Mouse (Mus musculus) retina, postnatal 1 day (tissue): ENCODE results near the gene Rbm15b.

Experiments used
- DNase-seq: peaks from one replicate; pipeline ENCODE4 v3.0.0-alpha.2; 2012

Gene Rbm15b

DNA sequence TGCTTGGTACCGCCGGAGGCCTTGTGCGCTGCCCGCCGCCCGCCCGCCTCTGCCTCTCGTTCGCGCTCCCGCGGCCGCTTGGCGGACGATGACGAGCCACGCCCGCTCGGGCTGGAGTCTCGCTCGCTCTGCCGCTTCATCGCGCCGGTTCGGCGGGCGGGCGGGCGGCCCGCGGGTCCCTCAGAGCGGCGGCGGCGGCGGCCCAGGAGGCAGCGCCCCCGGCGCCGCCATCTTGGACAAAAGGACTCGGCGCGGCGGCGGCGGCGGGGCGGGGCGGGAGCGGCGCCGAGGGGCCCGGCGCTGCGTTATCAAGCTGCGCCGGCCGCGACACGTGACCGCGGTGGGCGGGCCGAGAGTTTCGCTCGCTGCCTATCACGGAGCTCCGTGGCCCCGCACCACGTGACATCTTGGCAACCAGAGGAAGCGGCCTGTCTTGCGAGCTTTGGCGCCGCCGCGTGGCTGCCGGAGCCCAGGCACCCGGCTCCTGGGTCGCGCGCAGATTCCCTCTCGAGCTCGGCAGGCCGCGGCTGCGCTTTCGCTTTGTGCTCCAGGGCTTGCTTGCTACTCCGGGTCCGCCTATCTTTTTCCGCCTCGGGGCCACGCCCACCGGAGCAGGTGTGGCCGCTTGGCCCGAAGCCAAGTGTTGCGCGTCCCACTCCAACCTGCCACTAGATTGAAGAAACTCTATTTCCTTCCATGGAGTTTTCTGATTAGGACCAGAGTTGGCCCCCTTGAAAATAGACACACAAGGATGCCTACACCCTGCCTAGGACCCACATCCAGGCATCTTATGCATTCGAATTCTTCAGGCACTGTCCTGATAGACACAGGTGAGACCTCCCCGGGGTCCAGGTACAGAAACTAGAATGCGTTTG is at the start of gene Rbm15b:
TSS of gene Rbm15b (minus strand) at position 601 of the 875 bp plus-strand sequence.
- DNase-seq = peak; percentile 99

DNA sequence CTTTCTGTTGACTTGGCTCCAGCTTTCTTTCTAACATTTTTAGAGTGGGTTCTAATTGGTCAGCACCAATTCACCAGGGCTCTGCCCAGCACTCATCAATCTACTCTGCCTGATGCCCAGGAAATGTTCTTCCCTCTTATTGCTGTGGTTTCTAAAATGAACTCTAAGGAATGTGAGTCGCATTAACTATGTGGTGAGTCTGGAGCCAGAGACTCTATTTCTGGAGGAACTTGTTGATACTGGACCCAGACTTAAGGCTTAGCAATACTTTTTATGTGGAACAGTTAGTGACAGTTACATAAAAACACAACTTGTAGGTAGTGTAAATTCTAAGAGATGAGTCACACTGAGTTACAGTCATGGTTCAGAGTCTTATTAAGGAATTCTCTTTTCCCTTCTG is 47.8 kb upstream of the Rbm15b start:
- no peak for DNase-seq

DNA sequence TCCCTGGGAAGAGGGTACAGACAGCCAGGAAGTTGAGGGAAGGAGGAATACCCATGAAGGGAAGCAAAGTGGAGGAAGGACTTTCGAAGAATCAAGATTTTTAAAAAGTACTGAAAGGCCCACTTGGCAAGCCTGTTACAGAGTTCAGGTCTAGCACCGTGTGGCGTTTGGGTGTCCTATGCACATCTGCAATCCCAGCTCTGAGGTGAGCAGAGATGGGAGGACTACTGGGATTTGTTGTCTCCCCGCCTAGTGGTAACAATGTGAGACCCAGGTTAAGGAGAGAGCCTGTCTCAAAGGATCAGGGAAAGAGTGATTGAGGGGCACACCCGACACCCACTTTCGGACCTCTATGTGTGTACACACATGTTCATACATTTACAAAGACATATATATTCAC is 27.6 kb upstream of the Rbm15b start:
- DNase-seq = no peak

DNA sequence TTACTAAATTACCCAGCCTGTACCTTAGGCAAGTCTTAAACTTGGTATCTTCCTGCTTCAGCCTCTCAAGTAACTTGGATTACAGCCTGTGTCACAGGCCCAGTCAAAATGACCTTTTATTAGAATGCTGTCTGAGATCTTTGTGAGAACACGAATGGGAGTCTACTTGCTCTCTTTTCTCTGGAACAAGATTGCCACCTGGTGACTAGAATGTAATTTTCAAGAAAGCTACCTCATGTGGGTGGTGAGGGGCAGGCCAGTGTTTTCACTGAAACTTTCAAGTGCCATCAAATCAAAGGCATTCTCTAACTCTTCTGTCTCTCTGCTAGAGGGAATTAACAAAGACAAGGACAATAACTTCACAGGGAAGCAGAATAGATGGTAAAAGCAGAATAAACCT is 26.5 kb upstream of the Rbm15b start:
- no peak for DNase-seq

DNA sequence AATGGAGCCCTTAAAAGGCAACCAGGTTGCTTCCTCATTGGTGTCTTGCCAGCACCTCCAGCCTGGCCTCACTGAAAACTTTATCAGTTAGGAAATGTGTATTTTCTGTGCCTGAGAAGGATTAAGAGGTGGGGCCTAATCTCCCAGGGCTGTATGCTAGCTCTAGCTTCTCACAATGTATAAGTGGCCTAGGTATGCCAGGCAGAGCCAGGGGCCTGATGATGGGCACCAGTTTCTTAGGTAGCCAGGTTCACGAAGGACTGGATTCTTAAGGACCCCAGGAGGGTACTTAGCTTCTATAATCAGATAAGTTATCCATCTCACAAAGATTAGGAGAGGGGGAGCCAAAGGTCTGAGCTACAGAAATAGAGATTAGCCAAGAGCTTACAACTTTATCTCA is 24.4 kb upstream of the Rbm15b start:
- DNase-seq = no peak

DNA sequence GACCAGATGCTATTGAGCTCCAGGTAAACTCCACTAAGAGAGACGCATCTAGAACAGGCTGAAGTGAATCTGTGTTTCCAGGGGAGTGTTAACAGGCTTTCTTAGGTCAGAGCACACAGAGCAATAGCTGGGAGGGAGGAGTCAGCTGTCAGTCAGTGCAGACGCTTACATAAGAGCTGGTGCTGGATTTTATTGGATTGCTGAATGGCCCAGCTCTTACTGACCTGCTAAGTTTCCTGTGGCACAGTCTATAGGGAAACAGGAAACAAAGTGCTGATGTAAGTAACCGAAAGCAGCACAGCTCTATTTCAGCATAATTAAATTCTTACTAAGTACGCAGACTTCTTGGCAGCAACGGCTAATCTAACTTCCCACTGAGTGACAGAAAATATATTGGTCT is 21.5 kb upstream of the Rbm15b start:
- no peak for DNase-seq

DNA sequence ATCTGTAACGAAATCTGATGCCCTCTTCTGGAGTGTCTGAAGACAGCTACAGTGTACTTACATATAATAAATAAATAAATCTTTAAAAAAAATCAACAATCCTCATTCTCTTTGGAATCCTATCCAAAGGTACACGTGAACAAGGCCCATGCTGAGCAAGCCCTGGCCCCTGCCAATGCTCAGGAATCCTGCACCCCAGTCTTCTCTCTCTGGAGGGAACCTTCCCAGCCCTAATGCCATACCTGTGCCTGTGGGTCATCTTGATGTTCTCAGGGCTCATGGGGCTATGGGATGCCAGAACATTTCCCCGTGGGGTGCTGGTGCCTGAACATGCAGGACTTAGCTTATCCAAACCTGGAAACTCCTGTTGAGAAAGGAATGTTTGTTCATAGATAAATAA is 20.9 kb upstream of the Rbm15b start:
- no peak for DNase-seq

DNA sequence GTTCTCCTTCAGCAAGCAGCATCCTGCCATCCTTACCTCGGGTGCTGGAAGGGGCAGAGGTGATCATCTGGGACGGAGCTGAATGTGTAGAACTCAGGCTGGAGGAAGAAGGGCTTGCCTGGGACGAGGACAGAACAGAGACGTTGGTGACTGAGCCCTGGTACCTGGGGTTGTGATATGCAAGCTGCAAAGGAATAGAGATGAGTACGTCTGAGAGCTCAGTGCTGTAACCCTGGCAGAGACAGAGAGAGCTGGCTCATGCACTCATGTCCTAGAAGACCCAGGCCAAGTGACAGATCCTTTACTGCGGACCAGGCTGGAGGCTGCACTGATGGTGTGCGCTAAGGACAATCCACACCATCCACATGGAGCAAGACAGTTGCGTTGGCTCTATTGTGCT is 19.4 kb upstream of the Rbm15b start:
- no peak for DNase-seq

DNA sequence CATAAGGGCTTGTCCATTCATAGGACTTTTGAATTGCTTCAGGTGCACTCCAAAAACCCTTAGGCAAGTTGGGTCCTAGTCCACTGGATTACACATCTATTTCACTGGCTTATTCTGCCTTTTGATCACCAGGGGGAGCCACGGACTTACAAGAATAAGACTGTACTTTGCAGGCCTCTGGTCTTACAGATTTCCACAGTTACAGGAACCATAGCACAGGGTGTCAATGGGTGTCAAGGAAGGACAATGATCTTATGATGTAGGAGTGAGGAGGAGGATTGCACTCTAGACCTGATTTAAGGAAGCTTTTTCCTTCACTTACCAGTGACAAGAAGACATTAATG is 16.5 kb upstream of the Rbm15b start:
- DNase-seq = peak; percentile 76

DNA sequence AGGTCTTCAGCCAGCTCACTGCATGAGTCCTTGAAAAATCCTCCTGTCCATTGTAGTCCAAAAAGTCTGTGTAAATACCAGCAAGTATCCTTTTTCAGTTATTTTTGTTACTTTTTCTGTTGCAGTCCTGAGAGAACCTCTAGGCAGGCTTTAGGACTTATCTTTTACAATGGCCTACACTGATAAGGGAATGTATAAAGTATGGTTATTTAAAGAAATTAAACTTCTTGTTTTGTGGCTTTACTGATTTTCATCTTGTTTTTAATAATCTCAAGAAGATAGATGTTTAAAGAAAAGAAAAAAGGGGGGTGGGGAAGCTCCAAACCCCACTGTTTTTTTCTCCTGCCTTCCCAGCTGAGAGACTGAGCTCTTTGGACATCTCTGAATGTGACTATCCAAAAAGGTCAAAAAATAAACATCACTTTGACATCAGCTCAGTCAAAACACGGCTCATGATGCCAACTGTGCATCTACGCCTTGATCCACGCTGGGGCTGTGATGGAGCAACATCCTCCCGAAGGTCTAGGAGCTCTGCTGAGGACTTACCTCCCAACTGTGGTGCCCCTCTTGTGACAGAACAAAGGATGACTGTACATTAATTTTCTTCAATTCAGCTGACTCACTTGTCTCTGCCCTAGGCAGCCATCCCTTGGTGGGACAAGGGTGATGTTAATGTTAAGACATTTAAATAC is 16.0 kb upstream of the Rbm15b start:
- no peak for DNase-seq

DNA sequence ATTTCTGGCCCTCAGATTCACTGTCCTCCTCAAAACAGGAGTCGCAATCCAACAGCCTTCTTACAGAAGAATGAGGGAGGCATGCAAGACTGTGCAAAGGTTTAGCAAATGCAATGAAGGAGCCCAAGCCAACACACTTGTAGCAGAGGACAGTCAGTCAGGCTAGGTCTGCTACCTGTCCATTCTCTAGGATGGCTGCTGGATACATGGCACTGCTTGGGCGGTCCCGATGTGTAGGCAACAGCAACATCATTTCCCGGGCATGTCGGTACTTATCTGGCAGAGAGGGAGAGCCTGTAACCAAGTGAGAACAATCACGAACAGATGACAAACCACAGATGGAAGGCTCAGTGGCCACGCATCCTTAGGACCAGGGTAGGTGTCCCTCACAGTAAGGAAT is 14.4 kb upstream of the Rbm15b start:
- no peak for DNase-seq

DNA sequence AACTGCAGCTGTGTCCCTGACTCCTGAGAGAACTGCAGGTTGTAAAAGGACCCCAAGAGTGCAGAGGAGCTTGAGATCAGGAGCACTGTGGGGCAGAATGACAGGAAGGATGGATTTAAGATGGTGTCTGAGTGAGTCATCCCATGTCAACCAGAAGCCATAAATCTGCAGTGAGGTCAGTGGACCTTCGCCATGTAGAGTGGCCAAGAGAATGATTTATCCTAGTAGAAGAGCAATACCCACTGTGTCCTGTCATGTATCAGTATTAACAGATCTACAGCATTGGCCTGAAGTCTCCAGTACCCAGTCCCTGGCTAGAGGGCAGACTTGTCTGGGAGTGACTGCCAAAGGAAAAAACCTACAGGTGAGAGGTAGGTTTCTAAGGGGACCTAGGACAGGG is 11.7 kb upstream of the Rbm15b start:
- DNase-seq = no peak

DNA sequence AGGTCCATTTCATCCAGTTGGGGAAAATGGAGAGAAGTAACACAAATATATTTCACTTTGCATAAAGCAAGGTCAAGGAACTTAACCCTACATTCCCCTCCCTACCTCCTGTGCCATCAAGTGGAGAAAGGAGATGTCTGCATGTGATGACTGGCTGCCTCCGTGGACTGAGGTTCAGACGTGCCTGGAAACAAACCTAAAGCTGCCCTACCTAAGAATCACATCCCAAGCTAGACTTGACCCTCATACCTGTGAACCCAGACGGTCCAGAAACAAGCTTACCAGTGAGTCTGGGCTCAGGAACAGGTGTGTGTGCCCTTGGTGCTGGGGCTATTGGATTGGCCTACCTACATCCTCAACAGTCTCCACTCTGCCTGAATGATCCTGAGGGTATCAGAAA is 6.1 kb upstream of the Rbm15b start:
- DNase-seq = no peak

DNA sequence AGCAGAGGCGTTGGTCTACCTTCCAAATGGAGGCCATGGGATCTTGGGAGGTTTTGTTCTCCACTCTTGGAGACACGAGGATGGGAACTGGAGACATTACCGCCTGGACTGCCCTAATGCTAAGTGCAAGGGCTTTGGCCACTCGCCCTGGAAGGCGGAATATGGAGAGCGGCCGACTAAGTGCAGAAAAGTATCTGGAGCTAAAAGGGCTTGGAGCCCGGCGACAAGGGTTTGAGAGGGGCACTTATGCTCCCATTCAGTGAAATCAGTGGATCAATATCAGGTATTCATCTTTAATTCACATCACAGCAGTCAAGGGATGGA is 5.3 kb upstream of the Rbm15b start:
- DNase-seq = no peak

DNA sequence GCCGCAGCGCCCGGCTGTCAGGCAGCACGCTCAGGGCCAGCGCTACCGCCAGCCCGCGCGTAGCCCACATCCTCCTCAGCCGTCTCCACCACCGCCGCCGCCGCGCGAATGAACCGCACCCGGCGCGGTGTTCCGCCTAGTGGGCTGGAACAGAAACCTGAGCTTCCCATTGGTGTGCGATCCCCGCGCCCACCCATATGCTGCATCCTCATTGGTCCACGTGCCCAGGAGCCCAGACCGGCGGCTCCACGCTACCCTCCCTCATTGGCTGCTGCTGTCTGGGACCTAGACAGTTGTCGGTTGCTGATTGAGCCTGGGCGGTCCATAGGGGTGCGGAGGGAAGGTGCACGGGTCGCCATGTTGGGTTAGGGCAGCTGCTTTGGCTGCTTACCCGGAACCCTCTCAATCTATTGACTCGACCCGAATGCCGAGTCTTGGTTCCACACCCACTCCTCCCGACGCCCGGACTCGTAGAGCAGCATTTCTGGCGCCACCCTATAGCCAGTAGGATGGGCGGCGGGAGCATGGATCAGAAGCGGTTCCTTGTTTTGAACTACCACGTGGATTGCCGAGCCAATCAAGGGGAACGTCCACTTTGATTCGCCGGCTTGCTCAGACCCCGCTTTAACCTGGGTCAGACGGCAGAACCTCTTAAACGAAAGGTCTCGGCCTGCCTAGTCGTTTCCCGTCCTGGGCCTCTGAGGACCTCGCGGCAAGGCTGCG is 4.8 kb upstream of the Rbm15b start, which contains the start of gene Manf:
TSS of gene Manf (minus strand) at position 151 of the 723 bp plus-strand sequence.
- DNase-seq = peak; percentile 99

DNA sequence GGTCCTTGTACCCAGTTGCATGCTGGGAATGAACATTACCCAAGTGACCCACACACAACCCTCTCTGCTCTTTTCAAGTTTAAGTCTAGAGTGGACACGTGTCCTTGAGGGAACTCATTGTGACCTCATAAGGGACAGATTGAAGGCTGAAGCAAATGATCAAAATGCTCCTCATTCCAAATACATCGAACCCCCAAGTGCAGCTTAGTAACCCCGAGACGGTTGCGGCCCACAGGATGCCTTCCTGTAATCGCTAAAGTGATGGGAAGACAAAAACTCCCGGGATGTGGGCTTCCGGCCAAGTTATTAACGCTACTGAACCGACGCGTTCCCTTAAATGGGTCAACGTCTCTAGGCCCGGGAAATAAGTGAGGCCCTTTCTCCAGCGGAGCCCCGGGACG is 4.1 kb upstream of the Rbm15b start:
- no peak for DNase-seq

DNA sequence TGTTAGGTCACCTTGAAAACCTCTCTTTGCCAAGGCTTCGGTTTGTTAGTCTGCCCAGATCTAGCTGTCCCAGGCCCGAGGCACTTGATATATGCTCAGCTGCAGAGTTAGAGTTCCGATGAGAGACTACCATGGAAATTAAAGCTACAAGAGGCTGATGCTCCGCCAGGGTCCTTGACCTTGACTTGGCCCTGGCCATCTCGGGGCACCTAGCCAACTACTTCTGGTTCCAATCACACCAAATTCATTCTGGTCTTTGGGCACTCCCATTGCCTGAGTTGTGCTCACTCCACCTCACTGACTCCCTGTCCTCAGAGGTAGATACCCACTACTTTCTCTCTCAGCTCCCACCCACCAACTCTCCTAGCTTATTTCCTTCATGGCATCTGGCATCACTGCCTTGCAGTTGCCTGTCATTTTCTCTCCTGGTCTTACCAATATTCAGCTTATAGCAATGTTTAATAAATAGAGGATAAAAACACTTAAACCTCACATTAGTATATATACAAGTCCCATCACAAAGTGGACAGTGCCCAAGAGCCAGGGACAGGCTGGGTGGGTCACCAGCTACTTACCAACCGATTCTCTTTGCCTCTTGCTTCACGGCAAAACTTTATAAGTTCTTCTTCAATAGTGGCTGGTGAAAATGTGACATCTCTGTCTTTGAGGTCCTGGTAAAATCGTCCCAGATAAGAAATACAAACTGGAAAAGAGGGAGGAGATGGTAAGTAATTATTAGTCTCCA is 3.4 kb upstream of the Rbm15b start:
- DNase-seq = no peak

DNA sequence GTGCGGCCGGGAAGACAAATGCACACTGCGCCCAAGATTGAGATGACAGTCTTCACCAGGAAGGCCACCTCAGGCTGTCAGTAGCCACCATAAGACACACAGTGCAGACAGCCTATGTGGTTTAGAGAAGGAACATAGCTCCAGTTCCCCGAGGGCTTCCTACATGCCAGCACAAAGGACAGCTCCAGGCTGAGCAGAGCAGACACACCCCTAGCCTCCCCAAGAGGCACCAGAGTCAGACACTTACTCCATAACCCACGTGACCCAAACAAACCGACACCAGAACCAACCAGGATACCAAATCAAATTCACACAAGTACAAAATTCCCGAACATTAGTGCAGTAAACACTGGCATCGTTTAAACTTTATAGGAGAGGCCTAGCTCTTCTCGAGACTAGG is 2.1 kb upstream of the Rbm15b start:
- no peak for DNase-seq

DNA sequence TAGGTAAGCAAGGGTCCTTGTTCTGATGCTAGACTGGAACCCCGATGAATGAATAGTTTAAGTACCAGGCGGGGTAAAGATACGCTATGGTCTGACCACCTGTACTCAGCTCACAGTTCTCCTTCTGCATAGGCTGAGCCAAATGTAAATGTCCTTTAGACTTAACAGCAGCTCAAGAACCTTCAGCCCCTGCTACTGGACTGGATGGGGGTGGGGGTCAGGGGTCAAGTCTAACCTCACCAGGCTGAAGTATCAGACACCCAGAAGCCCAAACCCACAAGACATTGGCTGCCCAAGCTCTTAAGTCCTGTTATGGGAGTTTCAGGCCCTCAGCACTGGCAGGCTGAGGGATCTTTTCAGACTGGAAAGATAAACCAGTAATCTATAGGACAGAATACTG is 1.1 kb upstream of the Rbm15b start:
- no peak for DNase-seq

DNA sequence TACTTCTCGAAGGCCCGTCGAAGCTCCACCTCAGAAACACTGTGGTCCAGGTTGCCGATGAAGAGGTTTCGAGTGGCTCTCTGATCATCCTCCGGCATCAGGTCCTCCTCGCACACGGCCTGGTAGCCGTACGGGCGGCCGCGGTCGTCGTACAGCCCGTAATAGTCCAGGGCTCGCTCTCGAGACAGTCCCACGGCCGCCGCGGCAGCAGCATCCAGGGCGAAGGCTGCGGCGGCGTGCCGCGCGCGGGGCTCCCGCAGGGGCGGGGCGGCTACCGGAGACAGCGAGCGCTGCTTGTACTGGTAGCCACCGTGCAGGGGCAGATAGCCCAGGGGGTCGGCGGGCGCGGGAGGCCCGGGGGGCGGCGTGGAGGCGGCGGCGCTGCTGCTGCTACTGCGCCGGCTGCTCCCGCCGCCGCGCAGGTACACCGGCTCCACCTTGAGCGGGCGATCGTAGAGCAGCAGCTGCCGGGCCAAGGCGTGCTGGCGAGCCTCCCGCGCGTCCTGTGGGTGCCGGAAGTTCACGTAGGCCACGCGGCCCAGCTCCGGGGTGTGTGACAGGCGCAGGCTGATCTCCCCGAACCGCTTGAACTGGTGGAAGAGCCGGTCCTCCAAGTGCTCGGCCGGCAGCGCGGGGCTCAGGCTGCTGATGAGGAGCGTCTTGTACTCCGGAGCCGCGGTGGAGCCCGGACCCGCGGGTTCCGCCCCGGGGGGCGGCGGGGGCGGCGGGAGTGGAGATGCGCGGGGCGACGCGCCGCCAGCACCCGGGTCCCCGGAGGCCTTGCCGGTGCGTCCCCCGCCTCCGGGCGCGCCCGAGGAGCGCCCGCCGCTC is 1.1 kb downstream of the Rbm15b start:
- DNase-seq = peak; percentile 52

DNA sequence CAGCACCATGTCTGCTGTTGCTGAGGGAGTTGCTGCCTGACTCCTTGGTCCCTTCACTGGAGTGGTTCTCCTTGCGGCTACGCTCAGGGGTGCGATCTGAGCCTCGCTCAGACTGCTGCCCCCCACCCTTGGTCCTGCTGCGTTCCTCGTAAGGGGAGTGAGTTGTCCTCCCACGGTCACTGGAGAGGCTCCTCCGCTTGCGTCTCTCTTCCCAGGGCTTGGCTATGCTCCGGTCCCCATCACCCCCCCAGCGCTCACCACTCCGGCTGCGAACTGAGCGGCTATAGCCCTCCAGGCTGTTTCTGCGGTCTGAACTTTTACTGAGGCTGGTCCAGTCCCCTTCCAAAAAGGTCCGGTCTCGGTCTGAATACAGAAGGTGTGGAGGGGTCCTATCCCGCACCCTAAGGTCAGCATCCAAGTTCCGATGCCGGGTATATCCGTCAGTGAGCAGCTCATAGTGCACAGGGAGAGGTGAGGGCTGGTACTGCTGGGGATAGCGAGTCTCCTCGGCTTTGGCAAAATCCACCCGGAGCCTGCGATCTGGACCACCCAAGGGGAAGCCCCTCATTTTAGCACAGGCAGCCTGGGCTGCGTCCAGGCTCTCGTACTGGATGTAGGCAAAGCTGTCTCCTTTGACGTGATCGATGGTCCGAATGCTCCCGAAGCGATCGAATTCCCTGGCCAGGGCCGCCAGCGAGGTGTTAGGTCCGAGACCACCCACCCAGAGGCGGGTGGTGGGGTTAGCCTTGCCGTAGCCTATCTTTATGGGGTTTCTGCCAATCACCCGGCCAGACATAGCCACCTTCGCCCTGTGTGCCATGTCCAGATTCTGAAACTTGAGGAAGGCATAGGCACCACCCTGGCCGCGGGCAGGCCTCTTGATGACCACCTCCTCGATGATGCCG is 2.0 kb downstream of the Rbm15b start:
- peak; percentile 34 for DNase-seq
